Mouse (Mus musculus): ENCODE results near the gene Ttbk1.

Gene Ttbk1

DNA sequence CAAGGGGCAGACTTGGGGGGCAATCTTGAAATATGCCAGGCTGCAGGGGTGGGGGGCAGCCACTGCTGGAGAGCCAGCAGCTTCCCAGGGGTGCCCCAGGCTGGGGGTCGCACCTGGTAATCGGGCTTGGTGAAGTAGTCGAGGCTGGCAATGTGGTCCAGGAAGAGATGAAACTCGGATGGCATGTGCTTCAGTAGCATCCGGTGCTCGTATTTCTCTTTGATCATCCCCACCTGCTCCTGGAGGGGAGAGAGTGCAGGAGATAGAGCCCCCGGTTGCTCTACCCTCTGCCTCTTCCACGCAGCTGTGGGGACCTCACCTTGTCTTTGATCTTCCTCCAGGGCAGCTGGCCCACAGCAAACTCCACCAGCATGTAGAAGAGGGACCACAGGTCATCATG, 10.9 kb downstream of the Ttbk1 start:
- no peak for DNase-seq (ENCODE audit: low spot score)

DNA sequence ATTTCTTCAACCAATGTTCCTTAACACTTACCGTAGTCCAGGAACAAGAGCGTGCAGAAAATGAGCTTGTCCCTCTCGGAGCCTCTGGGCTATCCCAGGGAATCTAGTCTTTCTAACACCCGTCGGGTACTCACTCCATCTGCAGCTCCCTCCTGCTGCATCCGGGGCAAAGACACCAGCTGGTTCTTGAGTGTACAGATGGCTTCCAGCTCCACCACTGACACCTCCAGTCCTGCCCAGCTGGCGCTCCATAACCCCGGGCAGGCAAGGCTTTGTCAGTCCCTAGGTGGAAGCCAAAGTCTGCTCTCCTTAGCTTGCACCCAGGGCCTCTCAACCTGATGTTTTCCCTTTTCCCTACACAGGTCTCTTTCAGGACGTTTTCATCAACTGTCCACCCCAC, 19.6 kb downstream of the Ttbk1 start:
- no peak for DNase-seq (ENCODE audit: low spot score)

DNA sequence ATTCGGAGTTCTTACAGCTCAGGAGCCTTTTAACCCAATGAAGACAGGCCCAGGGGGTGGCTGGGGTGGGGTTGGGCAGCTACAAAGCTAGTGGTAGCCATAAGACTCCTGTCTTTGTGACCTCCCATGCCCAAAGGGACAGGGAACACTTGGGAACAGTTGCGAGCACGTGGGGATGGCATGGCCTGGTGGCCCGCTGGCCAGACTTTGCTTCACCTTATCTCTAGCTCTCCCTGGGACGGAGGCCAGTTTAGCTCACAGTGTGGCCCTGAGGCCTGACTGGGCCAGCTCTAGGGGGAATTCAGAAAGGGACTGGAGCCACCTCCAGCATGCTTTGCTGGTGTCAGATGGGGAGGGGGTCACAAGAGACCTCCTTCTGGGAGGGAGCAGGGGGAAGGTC, 25.2 kb downstream of the Ttbk1 start:
- no peak for DNase-seq (ENCODE audit: low spot score)

DNA sequence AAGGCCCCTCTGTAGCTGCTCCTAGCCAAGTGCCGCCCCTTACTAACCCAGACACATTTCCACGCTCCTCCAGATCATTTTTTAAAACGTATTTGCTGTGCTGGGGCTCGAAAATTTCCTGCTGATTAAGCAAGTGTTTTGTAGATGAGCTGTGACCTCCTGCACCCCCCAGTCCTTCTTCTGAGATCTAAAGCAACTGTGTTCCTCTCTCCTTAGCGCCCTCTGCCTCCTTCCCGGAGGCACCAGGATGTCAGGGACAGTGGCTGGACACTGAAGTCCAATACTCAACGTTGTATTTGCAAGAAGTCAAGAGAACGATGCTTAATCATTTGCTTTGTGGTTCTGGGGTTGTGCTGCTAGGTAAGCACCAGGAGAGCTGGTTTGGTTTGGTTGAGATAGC, 26.1 kb downstream of the Ttbk1 start:
- DNase-seq (ENCODE audit: low spot score), result no peak

DNA sequence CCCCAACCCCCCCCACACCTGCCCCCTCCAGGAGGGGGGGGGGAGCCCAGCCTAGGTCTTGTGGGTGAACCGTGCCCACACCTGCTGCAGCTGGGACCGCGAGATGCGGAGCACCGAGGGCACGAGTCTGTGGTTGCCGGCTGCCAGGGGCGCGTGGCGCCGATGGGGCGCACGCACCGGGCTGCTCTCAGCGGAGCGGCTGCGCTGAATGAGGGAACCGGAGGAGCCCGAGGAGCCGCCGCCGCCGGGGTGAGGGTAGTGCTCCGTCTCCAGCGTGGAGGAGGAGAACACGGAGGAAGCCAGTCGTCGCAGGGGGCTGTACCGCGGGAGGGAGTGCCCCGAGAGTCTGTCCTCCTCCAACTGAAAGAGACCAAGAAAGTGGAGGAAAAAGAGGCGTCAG, 26.8 kb downstream of the Ttbk1 start:
- DNase-seq (ENCODE audit: low spot score), result no peak

DNA sequence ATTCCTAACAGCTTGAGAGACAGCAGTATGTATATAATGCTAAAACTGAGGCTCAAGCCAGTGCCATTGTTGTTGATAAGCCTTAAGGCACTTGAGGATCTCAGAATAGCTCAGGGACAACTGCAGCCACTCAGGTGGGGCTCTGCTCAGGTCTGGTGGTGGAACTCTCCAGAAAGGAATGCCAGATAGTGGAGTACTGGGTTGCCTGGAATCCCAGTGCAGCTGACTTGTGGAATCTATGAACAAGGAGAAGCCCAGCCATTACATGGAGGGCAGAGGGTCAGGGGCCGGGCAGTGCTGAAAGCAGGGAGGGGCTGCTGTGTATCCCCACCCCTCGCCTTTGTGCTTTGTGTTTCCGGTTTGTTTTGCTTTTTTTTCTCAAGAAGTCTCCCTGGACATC, 29.0 kb downstream of the Ttbk1 start:
- no peak for DNase-seq (ENCODE audit: low spot score)

DNA sequence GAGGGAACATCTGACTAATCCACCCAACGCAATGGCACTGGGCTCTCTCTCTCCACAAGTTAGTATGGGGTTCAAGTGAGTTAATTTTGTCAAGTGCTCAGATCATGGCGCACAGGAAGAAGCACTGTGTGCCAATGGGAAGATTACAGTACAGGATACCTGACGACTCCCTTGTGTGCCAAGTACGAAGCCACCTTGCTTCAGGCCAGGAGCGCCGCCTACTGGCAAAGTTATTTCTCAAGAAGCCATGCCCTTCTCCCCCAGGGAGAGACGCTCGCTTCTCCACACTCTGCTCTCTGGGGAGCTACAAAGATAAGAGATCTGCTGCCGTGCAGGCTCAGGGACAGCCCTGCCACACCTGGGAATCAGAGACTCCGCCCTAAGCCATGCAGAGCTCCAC, 29.7 kb downstream of the Ttbk1 start:
- DNase-seq (ENCODE audit: low spot score), result peak; percentile 30

DNA sequence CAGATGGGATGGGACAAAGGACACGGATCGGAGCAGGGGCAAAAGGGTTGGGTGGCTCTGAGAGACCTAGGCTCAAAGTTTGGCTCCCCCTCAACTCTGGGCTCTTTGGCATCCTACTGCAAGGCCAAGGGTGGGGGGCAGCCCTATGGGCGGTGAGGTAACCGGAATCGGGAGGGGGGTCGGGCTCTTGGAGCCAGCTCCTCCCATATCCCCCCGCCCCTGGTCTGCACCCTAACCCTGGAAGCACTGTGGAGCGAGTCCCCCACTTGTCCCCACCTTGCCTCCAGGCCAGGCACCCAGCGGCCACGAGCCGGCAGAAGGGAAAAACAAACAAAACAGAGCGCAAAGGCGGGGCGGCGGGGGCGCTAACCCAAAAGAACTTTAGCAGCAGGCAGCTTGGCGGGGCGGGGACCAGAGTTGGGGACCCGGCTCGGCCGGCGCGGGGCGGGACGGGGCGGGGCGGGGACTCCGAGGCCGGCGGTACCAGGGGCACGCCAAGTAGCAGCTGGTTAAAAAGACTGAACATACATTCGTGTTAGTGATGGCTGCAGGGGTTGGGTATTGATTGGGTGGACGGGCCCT, 32.3 kb downstream of the Ttbk1 start:
- DNase-seq (ENCODE audit: low spot score), result peak; percentile 8

DNA sequence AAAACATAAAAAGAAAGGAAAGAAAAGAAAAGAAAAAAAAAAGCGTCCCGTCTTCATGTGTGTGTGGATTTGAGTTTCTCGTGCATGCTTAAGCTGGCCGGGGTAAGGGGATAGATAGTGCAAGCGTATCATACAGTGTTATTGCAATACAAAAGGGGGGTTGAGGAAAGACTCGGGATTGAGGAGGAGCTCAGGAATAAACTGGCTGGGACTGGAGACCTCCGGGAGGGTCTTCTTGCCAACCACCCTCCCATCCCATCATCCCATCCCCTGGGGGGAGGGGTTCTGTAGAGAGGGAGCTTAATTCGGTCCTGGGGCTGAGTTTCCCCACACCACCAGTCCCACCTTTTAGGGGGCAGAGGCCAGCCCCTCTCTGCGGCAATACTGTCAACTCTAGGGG, 32.9 kb downstream of the Ttbk1 start:
- no peak for DNase-seq (ENCODE audit: low spot score)

DNA sequence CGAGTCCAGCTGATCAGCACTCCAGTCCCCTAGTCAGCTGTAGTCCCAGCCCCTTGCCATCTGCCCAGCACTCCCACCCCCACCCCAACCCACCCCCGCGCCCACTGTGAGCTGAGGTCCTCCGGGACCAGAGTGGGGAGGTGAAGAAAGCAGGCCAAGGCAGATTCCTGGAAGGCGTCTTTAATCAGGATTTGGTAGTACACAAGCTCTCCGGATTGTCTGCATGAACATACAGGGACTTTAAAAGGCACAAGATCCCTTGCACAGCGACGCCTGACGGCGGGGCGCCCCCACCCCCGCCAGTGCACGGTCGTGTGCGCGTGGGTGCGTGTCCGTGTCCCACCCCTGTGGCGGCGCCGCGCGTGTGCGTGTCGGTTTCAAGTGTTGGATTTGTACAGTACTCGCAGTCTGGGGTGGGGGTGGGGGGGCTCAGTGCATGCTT, 33.5 kb downstream of the Ttbk1 start:
- no peak for DNase-seq (ENCODE audit: low spot score)

DNA sequence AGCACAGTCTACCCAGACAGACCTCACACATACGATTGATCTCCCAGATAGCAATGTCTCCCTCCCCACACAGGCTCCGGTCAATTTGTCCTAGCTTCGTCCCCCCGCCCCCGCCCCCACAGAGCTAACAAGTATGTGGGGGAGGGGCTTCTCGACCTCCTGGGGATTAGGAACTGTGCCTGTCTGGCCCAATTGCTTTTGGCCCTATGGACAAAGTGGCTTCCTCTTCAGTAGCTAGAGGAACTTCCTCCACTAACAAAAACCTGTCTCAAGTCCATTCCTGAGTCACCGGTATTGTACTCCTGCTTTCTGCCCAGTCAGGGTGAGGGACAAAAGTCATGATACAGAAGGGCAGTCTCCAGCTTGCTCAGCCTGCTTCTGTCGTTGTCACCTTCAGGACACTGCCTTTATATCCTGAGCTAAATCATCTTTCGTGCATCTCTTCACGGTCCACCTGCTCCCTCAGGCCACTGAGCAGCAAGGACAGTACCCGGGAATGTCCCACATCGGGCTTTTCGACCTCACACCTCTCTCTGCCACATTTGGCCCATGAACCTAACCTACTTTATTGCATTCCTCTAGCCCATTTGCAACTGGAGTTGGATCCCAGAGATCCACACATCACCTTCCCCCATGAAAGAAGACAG, 34.0 kb downstream of the Ttbk1 start:
- DNase-seq (ENCODE audit: low spot score), result no peak

DNA sequence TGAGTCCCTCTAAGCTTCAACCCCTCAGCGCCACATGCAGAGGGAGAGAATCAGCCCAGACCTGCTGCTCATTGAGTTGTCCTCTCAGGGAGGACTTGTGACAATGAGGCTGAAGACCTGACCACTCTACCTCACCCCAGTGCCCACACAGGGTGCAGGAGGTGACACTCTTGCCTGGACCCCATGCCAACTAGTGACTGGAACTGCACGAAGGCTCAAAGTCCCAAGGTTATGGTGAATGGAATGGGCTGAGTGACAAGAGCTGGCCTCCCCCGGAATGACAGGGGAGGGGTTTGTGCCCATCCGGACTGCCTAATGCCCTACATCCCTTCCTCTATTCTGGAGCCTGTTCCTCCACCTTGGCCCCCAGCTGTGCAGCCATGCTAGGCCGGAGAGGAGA, 34.8 kb downstream of the Ttbk1 start:
- no peak for DNase-seq (ENCODE audit: low spot score)

DNA sequence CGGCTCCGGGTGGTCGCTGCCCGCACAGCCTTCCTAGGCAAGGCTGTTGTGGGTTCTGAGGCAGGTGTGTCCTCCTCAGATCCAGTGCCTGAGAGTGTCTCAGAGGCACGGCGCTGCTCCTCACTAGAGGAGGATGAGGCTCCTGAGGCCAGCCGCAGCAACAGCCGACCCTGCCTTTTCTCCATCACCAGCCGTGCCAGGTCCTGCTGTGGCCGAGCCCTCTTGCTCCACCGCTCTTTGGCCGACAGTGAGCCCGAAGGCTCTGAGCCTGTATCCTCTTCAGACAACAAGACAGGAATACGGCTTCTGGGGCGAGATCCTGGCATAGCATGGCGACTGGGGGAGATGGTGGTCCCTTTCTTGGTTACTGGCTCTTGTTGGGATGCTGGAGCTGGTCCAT, 41.2 kb downstream of the Ttbk1 start:
- no peak for DNase-seq (ENCODE audit: low spot score)

DNA sequence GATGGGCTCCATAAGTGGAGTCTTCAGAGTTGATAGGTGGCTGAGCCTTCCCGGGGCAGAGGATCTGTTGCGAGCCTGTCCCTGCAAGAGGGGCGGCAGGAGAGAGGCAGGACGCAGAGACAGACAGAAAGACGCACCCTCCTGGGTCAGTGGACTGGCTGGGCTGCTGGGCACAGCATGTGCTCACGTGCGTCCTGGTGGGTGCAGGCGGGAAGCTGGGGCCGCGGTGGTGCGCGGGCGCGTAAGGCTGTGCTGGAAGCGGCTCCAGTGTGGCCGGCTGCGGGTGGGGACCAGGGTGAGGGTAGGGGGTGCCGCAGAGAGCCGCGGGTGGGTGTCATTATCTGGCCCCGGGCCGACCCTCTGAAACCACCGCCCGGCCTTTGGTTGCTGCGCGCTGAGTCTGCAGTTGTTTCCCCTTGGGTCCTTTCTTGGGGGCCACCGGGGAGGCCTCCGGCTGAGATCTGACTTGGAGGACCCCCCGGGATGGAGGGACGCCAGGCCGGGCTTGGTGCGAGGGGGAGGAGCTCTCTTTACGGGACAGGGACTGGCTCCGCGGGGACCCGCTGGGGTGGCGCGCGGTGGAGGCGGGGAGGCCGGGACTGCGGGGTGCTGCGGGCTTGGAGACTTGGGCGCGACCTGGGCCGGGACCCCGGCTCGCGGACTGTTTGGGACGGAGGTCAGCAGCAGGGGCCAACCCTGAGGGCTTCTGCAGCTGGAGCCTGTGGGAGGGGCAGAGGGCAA, 42.5 kb downstream of the Ttbk1 start:
- no peak for DNase-seq (ENCODE audit: low spot score)

DNA sequence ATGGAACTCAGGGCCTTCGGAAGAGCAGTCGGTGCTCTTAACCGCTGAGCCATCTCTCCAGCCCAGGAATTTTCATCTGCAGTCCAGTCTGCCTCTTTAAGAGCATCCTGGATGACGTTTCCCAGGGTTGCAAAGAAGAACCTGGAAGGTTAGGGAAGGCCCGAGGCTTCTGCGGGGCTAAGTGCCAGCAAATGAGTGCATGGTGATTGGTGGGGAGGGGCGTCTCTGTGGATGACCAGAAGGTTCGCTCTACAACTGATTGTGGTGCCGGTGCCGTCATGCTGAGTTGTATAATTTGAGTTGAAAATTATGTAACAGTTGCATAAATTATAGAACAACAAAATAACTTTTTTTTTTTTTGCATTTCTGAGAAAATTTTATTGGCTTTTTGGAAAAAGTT, 48.3 kb downstream of the Ttbk1 start:
- DNase-seq (ENCODE audit: low spot score), result no peak

DNA sequence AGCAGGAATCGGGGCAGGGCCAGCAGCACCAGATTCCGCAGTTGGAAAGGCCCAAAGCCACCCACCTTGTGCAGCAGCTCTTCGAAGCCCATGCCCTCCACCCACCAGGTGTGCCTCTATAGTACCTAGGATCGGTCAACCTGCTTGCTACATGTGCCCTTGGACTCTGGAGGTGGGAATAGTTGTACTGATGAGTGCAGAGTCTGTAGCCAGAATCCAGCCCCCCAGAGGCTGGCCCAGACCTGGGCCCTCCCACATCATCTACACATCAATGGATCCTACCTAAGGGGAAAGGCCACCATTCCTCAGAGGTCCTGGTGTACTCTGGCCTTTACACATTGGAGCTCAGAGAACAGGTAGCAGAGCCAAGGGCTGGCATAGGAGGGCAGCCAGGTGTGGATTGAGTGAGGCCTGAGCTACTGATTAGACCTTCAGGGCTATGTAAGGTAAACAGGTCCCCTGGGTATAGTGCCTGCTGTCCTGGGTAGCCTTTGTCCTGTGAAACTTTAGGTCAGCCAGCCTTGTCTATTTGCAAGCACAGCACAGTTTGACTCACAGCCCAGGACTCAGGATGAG, 49.1 kb downstream of the Ttbk1 start, which contains the start of gene Slc22a7:
TSS of gene Slc22a7 (minus strand) at position 160 of the 576 bp plus-strand sequence.
- DNase-seq (ENCODE audit: low spot score), result no peak

DNA sequence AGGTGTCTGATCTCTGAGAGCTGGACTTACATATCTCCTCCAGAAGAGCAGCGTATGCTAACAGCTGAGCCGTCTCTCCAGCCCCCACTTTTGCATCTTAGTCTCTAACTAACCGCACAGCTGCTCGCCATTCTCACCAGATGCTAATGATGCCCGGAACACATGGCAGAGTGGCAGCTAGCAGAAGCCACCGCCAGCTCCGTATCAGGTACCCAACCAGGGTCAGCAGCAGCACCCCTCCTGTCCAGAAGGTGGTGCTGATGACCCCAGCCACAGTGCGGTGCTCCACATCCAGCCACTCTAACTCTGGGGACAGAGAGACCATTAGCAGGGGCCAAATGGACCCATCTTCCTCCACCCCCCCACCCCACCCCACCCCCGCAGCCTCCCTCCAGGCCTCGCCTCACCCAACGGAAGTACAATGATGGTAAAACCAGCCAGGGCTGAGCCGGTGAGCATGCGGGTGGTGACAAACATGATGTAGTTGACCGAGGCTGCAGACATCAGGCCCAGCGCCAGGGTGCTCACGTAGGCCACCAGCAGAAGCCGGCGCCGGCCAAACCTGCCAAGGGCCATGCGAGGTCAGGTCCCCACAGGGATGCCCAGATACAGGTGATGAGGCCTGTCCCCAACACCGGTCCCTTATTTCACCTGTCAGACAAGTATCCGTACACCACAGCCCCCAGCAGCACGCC, 50.7 kb downstream of the Ttbk1 start:
- no peak for DNase-seq (ENCODE audit: low spot score)

DNA sequence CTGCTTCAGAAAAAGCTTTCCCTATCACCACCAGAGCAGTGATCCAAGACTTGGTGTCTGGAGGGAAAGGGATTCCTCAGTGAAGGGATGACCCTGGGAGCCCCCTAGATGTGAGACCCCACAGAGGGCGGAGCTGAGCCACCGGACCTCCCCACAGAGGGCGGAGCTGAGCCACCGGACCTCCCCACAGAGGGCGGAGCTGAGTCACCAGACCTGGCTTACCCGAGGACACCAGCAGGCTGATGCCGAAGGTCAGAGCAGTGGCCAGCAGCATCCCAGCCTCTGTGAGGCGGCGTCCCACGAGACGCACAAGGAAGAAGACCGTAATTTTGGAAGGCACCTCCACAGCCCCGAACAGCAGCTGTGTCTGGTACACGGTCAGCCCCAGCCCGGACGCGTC, 53.8 kb downstream of the Ttbk1 start:
- DNase-seq (ENCODE audit: low spot score), result no peak

DNA sequence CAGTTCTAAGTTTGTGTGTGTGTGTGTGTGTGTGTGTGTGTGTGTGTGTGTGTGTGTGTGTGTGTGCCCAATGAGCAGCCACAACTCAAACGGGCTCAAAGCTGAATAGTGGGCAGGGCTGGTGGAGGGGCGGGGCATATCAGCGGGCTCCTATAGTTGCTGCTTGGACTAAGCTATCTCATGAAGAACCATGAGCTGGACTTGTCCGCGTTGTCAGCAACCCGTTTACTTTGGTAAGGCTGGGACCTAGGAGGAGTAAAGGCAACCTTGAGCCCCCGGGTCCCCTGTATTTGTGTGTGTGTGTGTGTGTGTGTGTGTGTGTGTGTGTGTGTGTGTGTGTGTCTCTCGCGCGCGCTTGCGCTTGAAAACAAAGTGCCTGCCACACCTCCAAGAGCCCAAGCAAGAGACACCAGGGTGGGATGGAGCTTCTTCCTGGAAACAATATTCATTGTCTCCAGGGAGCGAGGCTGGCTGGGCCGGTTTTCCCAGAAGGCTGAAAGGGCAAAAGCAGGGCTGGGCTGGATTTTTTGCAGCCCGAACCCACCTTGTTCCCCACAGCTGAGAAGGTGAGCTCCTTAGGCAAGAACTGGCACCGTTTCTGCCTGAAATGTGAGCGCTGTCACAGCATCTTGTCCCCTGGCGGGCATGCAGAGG, 58.6 kb downstream of the Ttbk1 start, which contains the start of gene Crip3:
TSS of gene Crip3 (plus strand) at position 166 of the 654 bp plus-strand sequence.
- no peak for DNase-seq (ENCODE audit: low spot score)

DNA sequence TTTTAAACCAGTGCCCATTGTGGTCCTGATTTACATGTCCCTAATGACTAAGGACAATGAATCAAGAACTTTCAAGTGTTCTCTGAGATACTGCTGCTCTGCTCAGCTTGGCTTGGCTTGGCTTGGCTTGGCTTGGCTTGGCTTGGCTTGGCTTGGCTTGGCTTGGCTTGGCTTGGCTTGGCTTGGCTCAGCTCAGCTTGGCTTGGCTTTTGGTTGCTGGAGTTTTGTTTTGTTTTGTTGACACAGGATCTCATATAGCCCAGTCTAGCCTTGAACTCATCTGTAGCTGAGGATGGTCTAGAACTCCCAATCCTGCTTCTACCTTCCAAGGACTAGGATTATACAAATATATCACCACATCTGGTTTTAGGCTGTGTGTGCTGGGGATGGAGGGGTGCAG, 61.0 kb downstream of the Ttbk1 start:
- DNase-seq (ENCODE audit: low spot score), result no peak

DNA sequence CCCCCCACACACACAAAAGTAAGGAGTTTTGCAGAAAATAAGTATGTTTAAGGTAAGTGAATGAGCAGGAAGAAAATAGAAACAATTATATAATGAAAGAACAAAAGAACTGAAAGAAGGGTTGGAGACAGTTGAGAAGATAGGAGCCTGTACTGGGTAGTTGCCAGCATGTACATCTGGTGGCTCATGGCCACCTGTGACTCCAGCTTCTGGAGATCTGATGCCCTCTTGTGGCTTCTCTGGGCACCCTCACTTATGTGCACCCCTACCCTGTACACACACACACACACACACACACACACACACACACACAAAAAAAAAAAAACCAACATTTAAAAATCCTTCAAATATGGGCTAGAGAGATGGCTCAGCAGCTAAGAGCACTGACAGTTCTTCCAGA, 67.8 kb downstream of the Ttbk1 start:
- no peak for DNase-seq (ENCODE audit: low spot score)

DNA sequence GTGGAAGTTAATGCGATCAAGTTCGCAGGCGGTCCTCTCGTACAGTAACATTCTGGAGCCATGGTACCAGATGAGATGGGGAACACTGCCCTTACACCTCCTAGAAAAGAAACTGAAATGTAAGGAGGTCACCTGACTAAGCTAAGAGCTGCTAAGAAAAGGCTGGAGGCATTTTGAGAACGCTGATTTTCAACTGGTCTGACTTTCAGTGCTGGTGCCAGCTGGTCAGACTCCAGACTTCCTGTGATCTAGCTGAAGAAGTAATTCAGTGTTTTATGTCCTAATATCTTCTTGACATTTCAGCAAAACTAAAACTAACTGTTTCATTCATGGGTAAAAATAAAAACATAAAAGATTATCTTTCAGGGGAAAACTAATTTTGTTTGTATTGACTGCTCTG, 68.8 kb downstream of the Ttbk1 start:
- no peak for DNase-seq (ENCODE audit: low spot score)
